Mouse (Mus musculus) left cerebral cortex, adult 8-10 months (tissue): ENCODE data around the gene Hipk2. TPM values are rescaled to one million over a fixed set of nuclear protein-coding genes. Genes with fewer than 3 reads are reported as not detected.

Experiments
- DNase-seq, 2 experiments: peaks; one replicate each; pipeline ENCODE4 v3.0.0; 2022; ENCODE audit warnings: low spot score in 2 of 2
- total RNA-seq, 4 experiments: library from RNA; stranded (reverse); gene quantifications; 2 replicates each; pipeline ENCODE4 v1.2.4; 2022

The Hipk2 gene
- total RNA-seq, 4 experiments from 2014 or later = 63.1 to 76.0 (median 71.7) TPM

DNA sequence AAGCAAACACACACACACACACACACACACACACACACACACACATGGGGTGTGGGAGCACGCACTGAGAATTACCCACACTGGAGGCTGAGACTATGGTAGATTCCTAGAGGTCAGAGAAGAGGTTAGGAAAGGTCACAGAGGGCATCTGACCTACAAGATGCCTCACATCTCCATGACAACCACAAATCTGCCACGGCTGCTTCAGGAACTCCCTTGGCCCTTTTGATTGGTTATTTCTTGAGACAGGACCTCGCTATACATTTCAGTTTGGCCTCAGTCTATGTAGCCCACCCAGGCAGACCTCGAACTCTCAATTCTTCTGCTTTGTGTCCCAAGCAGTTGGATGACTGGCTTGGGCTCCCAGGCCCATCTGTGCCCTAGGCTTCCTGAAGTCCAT lies 214.3 kb downstream of the Hipk2 start:
- no peak for DNase-seq

DNA sequence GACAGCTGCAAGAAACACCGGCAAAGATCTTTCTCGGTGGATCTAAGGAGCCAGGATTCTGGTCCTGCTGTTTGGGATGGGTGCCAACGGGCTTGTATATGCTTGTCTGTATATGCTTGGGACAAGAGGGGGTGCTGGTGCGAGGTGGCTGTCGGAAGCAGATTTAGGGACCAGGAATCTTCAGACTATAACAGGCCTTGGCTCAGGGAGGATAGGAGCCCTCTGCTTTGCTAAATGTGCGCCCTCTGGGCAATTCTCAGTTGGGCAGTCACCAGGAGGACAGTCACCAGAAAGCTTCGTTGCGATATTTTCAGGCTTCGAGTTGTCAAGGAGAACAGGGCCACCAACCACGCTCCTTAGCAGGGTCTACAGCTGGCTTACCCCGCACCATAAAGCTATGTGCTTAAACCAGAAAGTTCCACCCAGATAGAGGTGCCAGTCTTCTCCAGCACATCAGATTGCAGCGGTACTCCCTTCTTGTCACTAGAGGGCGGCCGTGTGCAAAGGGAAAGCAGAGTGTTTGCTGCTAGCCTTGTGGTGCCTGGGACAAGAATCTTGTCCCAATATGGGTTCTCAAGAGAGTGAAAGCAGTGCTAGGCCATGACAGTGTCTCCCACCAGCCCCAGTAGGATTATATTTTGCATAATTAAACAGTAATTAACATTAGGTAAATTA lies 225.6 kb downstream of the Hipk2 start:
- DNase-seq = peak in 1 of 2 experiments; percentile 38

DNA sequence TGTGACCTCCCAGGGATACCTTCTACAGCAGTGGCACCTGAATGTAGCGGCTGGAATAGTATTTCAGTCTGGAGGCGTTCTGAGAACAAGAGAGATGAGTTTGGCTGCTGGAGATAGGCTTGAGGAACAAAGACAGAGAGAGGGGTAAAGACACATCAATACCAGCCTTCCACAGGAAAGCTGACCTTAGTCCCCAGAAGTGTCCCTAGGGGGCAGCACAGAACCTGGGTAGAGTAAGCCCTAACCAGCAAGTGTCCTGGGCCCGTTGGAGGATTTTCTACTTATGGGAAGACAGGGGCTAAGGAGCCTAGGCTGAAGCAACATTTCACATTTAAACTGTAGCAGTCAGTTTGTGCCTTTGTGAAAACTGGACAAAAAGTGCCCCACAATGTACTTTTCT lies 226.4 kb downstream of the Hipk2 start:
- DNase-seq = no peak

Other genes with a start within 250 kb of the Hipk2 start
- gene Klrg2, start 238.9 kb downstream of the Hipk2 start, total RNA-seq = under 1 TPM; 0.21 to 0.82 (median 0.46) TPM
- gene Clec2l, start 213.1 kb downstream of the Hipk2 start, total RNA-seq = 10 to 100 TPM; 53.3 to 64.2 (median 57.4) TPM
- gene Tbxas1, start 761 bp downstream of the Hipk2 start, total RNA-seq = 1 to 10 TPM; 3.1 to 8.2 (median 5.0) TPM
- gene Parp12, start 242.2 kb upstream of the Hipk2 start, total RNA-seq = 10 to 100 TPM in 1 of 4 experiments, 1 to 10 TPM in 3; 6.4 to 10.2 (median 7.9) TPM